Mouse (Mus musculus) layer of hippocampus, adult 18-20 months (tissue): ENCODE results near the gene Hist1h2ah. TPM values are rescaled to one million over a fixed set of nuclear protein-coding genes. Genes with fewer than 3 reads are reported as not detected.

Experiments used
- microRNA-seq, 2 experiments: library from miRNA; unstranded; fragments of <30 nt; microRNA quantifications; one replicate each; pipeline ENCODE4 v1.2.0; 2021
- total RNA-seq, 2 experiments: library from RNA; stranded (reverse); gene quantifications; 2 replicates each; pipeline ENCODE4 v1.2.3; 2021

Gene Hist1h2ah
- total RNA-seq, 2 experiments from 2014 or later = 4.9 to 45.9 TPM

Small RNA genes within 50 kb of the gene (microRNA-seq; reads per million reads assigned to microRNA genes)
- gene Gm26300 = 0 reads per million in 2 experiments
- 0 reads per million in 2 experiments for gene Gm44390
- 0 reads per million in 2 experiments for gene Gm44486

Other genes starting within 250 kb of the Hist1h2ah start
- gene Hist1h2an, start 248.3 kb downstream of the Hist1h2ah start, total RNA-seq = not detected
- 1 to 10 TPM; 4.7 to 5.9 TPM for gene Hist1h2bp, start 248.1 kb downstream of the Hist1h2ah start, total RNA-seq
- 10 to 100 TPM; 36.0 to 39.2 TPM for gene Hist1h2bq, start 225.4 kb downstream of the Hist1h2ah start, total RNA-seq
- gene Hist1h2ao, start 225.1 kb downstream of the Hist1h2ah start, total RNA-seq = 10 to 100 TPM; 10.7 to 27.7 TPM
- gene Hist1h4m, start 223.8 kb downstream of the Hist1h2ah start, total RNA-seq = 100 to 1,000 TPM; 262 to 266 TPM
- 10 to 100 TPM; 39.3 to 58.5 TPM for gene Hist1h4n, start 203.4 kb downstream of the Hist1h2ah start, total RNA-seq
- 10 to 100 TPM in 1 of 2 experiments, not detected in 1; 24.8 TPM for gene Hist1h2ap, start 202.1 kb downstream of the Hist1h2ah start, total RNA-seq
- 10 to 100 TPM; 36.0 to 38.4 TPM for gene Hist1h2br, start 201.8 kb downstream of the Hist1h2ah start, total RNA-seq
- gene Zfp184, start 90.5 kb downstream of the Hist1h2ah start, total RNA-seq = 1 to 10 TPM; 2.5 to 2.9 TPM
- gene Pom121l2, start 54.4 kb downstream of the Hist1h2ah start, total RNA-seq = under 1 TPM in 1 of 2 experiments, not detected in 1; 0.12 TPM
- gene Prss16, start 25.8 kb downstream of the Hist1h2ah start, total RNA-seq = 1 to 10 TPM in 1 of 2 experiments, under 1 TPM in 1; 0.58 to 1.3 TPM
- gene Hist1h2bk, start 302 bp upstream of the Hist1h2ah start, total RNA-seq = 10 to 100 TPM; 11.4 to 16.1 TPM
- 10 to 100 TPM; 65.4 to 84.2 TPM for gene Hist1h4i, start 5.8 kb upstream of the Hist1h2ah start, total RNA-seq
- 10 to 100 TPM in 1 of 2 experiments, 1 to 10 TPM in 1; 7.8 to 10.3 TPM for gene Hist1h2ag, start 7.4 kb upstream of the Hist1h2ah start, total RNA-seq
- 10 to 100 TPM in 1 of 2 experiments, 1 to 10 TPM in 1; 8.3 to 13.2 TPM for gene Hist1h2bj, start 7.6 kb upstream of the Hist1h2ah start, total RNA-seq
- not detected for gene Vmn1r188, start 48.9 kb upstream of the Hist1h2ah start, total RNA-seq
- not detected for gene Vmn1r189, start 70.3 kb upstream of the Hist1h2ah start, total RNA-seq
- gene Vmn1r191, start 148.4 kb upstream of the Hist1h2ah start, total RNA-seq = not detected
- gene Vmn1r192, start 155.6 kb upstream of the Hist1h2ah start, total RNA-seq = not detected
- not detected for gene Vmn1r193, start 187.6 kb upstream of the Hist1h2ah start, total RNA-seq
- not detected for gene Vmn1r194, start 208.6 kb upstream of the Hist1h2ah start, total RNA-seq
- not detected for gene Vmn1r195, start 235.0 kb upstream of the Hist1h2ah start, total RNA-seq